Mouse (Mus musculus) retina, adult 2 months (tissue): ENCODE measurements around the gene Piwil1.
"Not testable (repeated sequence)": the region's sequence is repeated elsewhere in the genome, so short reads cannot be mapped to it uniquely, and the experiment has no call there.

Experiments used
- DNase-seq: peaks from one replicate; pipeline ENCODE4 v3.0.0-alpha.2; 2012; ENCODE audit warnings: low read depth, low spot score

Piwil1 gene

GRCm38 (mm10) chr5:128708929-128709328, 6.6 kb downstream of the Piwil1 start:
- DNase-seq: no peak

- no peak for DNase-seq
Measured at GRCm38 (mm10) chr5:128710596-128710995, 8.3 kb downstream of the Piwil1 start.

GRCm38 (mm10) chr5:128711847-128712246, 9.5 kb downstream of the Piwil1 start:
- no peak for DNase-seq

- no peak for DNase-seq
Measured at GRCm38 (mm10) chr5:128715171-128715570, 12.8 kb downstream of the Piwil1 start.

- DNase-seq: not testable (repeated sequence)
Measured at GRCm38 (mm10) chr5:128720461-128720860, 18.1 kb downstream of the Piwil1 start.

GRCm38 (mm10) chr5:128729341-128729740, 27.0 kb downstream of the Piwil1 start:
- no peak for DNase-seq

- DNase-seq: no peak
Measured at GRCm38 (mm10) chr5:128730634-128731033, 28.3 kb downstream of the Piwil1 start.

- DNase-seq: no peak
Measured at GRCm38 (mm10) chr5:128732416-128733014, 30.2 kb downstream of the Piwil1 start.

GRCm38 (mm10) chr5:128733955-128734354, 31.6 kb downstream of the Piwil1 start:
- DNase-seq: peak; percentile 32

GRCm38 (mm10) chr5:128735921-128736320, 33.6 kb downstream of the Piwil1 start:
- no peak for DNase-seq

GRCm38 (mm10) chr5:128739168-128739837, 37.0 kb downstream of the Piwil1 start:
- no peak for DNase-seq

GRCm38 (mm10) chr5:128739838-128740171, 37.5 kb downstream of the Piwil1 start:
- no peak for DNase-seq

GRCm38 (mm10) chr5:128744351-128744750, 42.0 kb downstream of the Piwil1 start:
- no peak for DNase-seq

- DNase-seq: no peak
Measured at GRCm38 (mm10) chr5:128745206-128745605, 42.9 kb downstream of the Piwil1 start.

- DNase-seq: no peak
Measured at GRCm38 (mm10) chr5:128746261-128746660, 43.9 kb downstream of the Piwil1 start.

GRCm38 (mm10) chr5:128761118-128761517, 58.8 kb downstream of the Piwil1 start:
- no peak for DNase-seq

- no peak for DNase-seq
Measured at GRCm38 (mm10) chr5:128769026-128769631, 66.8 kb downstream of the Piwil1 start.

GRCm38 (mm10) chr5:128776386-128776785, 74.1 kb downstream of the Piwil1 start:
- DNase-seq: no peak

- no peak for DNase-seq
Measured at GRCm38 (mm10) chr5:128781621-128782020, 79.3 kb downstream of the Piwil1 start.

- DNase-seq: no peak
Measured at GRCm38 (mm10) chr5:128800592-128800991, 98.3 kb downstream of the Piwil1 start.
